Mouse (Mus musculus) midbrain, embryonic 13.5 days (tissue): Measurements from ENCODE around the gene Eif2ak2. TPM values are rescaled to one million over a fixed set of nuclear protein-coding genes. Genes with fewer than 3 reads are reported as not detected.

Source experiments
- ATAC-seq: fragments of 200-750 bp; cut with Nextera tagmentation; 2 replicates; pipeline ENCODE4 v1.8.0; 2017; ENCODE audit warnings: mild to moderate bottlenecking, moderate TSS enrichment, moderate library complexity
- H3K27ac ChIP-seq: fragments of 300-500 bp; sonication (generic); 2 replicates; pipeline ENCODE4 v1.5.1; 2015; ENCODE audit warnings: inconsistent platforms, mild to moderate bottlenecking, moderate library complexity
- H3K27me3 ChIP-seq: fragments of 300-500 bp; sonication (generic); 2 replicates; pipeline ENCODE4 v1.6.1; 2015; ENCODE audit warnings: mild to moderate bottlenecking, inconsistent platforms
- H3K36me3 ChIP-seq: fragments of 300-500 bp; sonication (generic); 2 replicates; pipeline ENCODE4 v1.6.1; 2015; ENCODE audit warnings: mild to moderate bottlenecking, inconsistent platforms
- H3K4me1 ChIP-seq: fragments of 300-500 bp; sonication (generic); replicated peaks from 2 replicates; pipeline ENCODE4 v1.6.1; 2015; ENCODE audit warnings: inconsistent platforms
- H3K4me2 ChIP-seq: fragments of 300-500 bp; sonication (generic); replicated peaks from 2 replicates; pipeline ENCODE4 v1.6.1; 2015; ENCODE audit warnings: moderate library complexity, mild to moderate bottlenecking, inconsistent platforms
- H3K4me3 ChIP-seq: fragments of 300-500 bp; sonication (generic); replicated peaks from 2 replicates; pipeline ENCODE4 v1.5.1; 2015; ENCODE audit warnings: mild to moderate bottlenecking, inconsistent platforms
- H3K9ac ChIP-seq: fragments of 300-500 bp; sonication (generic); replicated peaks from 2 replicates; pipeline ENCODE4 v1.6.1; 2015; ENCODE audit warnings: mild to moderate bottlenecking, inconsistent platforms
- H3K9me3 ChIP-seq: fragments of 300-500 bp; sonication (generic); 2 replicates; pipeline ENCODE4 v1.6.1; 2016; ENCODE audit warnings: mild to moderate bottlenecking, inconsistent platforms
- whole genome bisulfite sequencing: fragments of 180-500 bp; shearing (Covaris S2); methylation state at CpG from one replicate; pipeline ENCODE4 v1.1.7; 2015; 5-methylcytosine and 5-hydroxymethylcytosine counted together
- polyA plus RNA-seq: library from polyadenylated mRNA; unstranded; fragments of >200 nt; fragmentation: Nextera tagmentation; extraction: Ambion mirVana; gene quantifications from 2 replicates; pipeline ENCODE4 v1.2.1, GENCODE M21; 2015

Eif2ak2 gene
- polyA plus RNA-seq, 1 experiment from 2014 or later = 3.4 TPM

DNA sequence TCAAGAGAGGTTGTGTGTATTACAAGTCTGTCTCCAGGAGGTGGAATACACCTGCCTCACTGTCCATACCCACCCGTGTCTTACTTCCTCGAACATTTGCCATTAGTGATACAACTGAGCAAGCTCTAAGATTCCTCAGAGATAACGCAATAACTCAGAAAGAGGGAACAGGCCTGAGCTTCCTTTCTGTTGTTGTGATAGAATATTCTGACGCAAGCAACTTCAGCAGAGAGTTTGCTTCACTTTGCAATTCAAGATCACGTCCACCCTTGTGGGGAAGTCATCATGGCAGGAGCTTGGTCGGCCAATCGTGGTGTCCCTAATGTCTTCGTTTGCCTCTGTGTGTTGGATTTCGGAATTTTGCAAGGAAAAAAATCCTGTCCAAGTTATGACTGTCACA lies 8.6 kb upstream of the Eif2ak2 start:
- H3K27ac ChIP-seq = no peak overlapping the region
- no peaks in the 10 kb centered on the region for H3K27me3 ChIP-seq
- 89% methylated on average over 9 of the region's 9 CpGs for WGBS
- ATAC-seq = no peak
- H3K4me1 ChIP-seq = 0 out of 2 replicates have a peak, but pooled peaks cover 5% of the 10 kb centered on the region
- no peaks in the 10 kb centered on the region for H3K36me3 ChIP-seq
- H3K4me2 ChIP-seq = no peak overlapping the region
- H3K9me3 ChIP-seq = no peaks in the 10 kb centered on the region
- H3K9ac ChIP-seq = no peak overlapping the region
- H3K4me3 ChIP-seq = no peak overlapping the region

DNA sequence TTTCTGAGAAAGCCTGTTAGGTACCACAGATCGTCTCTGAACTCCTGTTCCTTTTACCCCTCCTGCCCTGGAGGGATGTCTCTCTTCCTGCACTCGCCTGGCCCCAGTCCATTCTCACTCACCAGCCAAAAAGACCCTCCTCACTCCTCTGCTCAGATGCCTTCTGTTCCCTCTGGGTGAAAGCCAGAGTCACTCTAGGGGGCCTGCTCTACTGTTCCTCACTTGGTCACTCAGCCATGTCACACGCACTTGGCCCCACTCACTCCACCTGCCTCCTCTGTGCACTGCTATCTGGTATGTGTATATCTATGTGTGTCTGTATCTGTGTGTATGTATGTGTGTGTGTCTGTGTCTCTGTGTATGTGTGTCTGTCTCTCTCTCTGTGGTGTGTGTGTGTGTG lies 6.8 kb upstream of the Eif2ak2 start:
- WGBS = 66% methylated on average over 3 of the region's 3 CpGs
- Histone ChIP-seq H3K36me3 (no peaks in the 10 kb centered on the region), H3K4me3 (no peak overlapping the region), H3K27me3 (no peaks in the 10 kb centered on the region), H3K9ac (no peak overlapping the region), H3K9me3 (no peaks in the 10 kb centered on the region), H3K4me1 (no peaks in the 10 kb centered on the region), H3K4me2 (no peak overlapping the region), H3K27ac (no peak overlapping the region)
- ATAC-seq = no peak

- 87% methylated on average over 4 of the region's 4 CpGs for WGBS
- Histone ChIP-seq H3K4me2 (no peak overlapping the region), H3K4me1 (no peaks in the 10 kb centered on the region), H3K27ac (no peak overlapping the region), H3K36me3 (no peaks in the 10 kb centered on the region), H3K9me3 (no peaks in the 10 kb centered on the region), H3K4me3 (no peak overlapping the region), H3K27me3 (no peaks in the 10 kb centered on the region), H3K9ac (no peak overlapping the region)
- no peak for ATAC-seq
Observed at GRCm38 (mm10) chr17:78888554-78888953, 6.2 kb upstream of the Eif2ak2 start.

GRCm38 (mm10) chr17:78885286-78886065 lies 3.1 kb upstream of the Eif2ak2 start:
- Histone ChIP-seq H3K4me2 (no peak overlapping the region), H3K4me3 (no peak overlapping the region), H3K36me3 (no peaks in the 10 kb centered on the region), H3K27ac (no peak overlapping the region), H3K27me3 (no peaks in the 10 kb centered on the region), H3K4me1 (peaks cover 14% of the 10 kb centered on the region), H3K9me3 (no peaks in the 10 kb centered on the region), H3K9ac (no peak overlapping the region)
- no peak for ATAC-seq
- WGBS = 87% methylated on average over 5 of the region's 5 CpGs

GRCm38 (mm10) chr17:78883291-78883690 lies 918 bp upstream of the Eif2ak2 start:
- Histone ChIP-seq H3K27ac (no peak overlapping the region), H3K4me2 (no peak overlapping the region), H3K9me3 (no peaks in the 10 kb centered on the region), H3K27me3 (no peaks in the 10 kb centered on the region), H3K4me1 (peaks cover 14% of the 10 kb centered on the region), H3K36me3 (no peaks in the 10 kb centered on the region), H3K4me3 (no peak overlapping the region), H3K9ac (no peak overlapping the region)
- ATAC-seq = no peak
- 90% methylated on average over 4 of the region's 4 CpGs for WGBS

DNA sequence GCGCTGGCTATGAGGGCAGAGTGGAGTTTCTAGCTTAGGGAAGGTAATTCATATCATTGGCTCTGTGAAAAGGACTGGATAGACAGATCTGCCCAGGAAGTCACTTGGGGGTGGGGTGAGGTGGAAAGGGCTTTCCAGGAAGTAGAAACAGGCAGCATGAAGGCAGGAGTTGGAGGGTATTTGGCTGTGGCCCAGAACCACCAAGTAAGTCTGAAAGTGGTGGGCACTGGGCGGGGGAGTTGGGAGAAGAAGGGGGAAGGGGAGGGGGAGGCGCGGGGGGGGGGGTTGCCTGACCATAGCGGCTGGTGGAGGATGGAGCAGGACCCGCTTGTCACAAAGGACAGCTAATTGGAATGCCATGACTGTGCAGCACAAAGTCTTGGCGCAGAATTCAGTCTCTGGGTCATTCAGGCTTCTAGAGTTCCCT lies 482 bp downstream of the Eif2ak2 start:
- Histone ChIP-seq H3K9me3 (no peaks in the 10 kb centered on the region), H3K4me2 (peak overlapping the region; percentile 82), H3K27me3 (no peaks in the 10 kb centered on the region), H3K36me3 (no peaks in the 10 kb centered on the region), H3K27ac (no peak overlapping the region), H3K9ac (peak overlapping the region; percentile 64), H3K4me1 (peaks cover 14% of the 10 kb centered on the region), H3K4me3 (peak overlapping the region; percentile 44)
- 7% methylated on average over 6 of the region's 7 CpGs for WGBS
- ATAC-seq = peak; percentile 77

- no peaks in the 10 kb centered on the region for H3K27me3 ChIP-seq
- H3K36me3 ChIP-seq = no peaks in the 10 kb centered on the region
- no peaks in the 10 kb centered on the region for H3K4me1 ChIP-seq
- no peak overlapping the region for H3K4me2 ChIP-seq
- H3K9ac ChIP-seq = no peak overlapping the region
- H3K27ac ChIP-seq = no peak overlapping the region
- ATAC-seq = no peak
- WGBS = 87% methylated on average over 6 of the region's 6 CpGs
- no peaks in the 10 kb centered on the region for H3K9me3 ChIP-seq
- no peak overlapping the region for H3K4me3 ChIP-seq
Observed at GRCm38 (mm10) chr17:78873886-78874285, 8.5 kb downstream of the Eif2ak2 start.

GRCm38 (mm10) chr17:78856243-78856642 lies 26.1 kb downstream of the Eif2ak2 start:
- WGBS = 87% methylated on average over 10 of the region's 10 CpGs

DNA sequence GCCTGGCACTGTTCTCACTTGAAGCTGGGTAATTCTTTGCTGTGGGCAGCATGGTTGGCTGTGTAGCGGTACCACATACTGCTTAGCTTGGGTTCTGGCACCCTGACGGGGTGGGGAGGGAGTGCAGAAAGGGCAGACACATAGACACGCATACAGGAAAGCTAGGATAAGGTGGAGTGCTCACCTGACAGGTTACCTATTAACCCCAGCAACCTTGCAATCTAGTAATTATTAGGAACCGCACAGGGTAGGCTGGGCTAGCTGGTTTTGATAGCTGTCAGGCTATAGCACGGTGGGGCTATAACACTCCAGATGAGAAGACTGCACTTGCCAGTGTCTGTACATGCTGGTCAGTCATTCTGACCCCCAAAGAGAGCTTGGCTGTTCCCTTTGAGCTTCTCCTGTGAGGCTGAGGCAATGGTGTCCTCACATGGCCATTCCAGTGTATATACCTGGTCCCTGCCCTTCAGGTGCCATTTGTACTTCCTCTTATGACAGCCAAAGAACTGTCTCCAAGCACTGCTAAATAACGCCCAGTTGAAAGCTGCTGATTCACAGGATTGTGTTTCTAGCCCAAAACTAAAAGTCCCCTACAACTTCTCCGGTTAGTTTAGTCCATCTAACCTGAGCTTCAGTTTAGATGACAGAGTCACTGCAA lies 40.0 kb downstream of the Eif2ak2 start:
- Histone ChIP-seq H3K4me3 (no peak overlapping the region), H3K9me3 (no peaks in the 10 kb centered on the region), H3K36me3 (peaks cover 85% of the 10 kb centered on the region), H3K4me1 (no peaks in the 10 kb centered on the region), H3K9ac (no peak overlapping the region), H3K4me2 (no peak overlapping the region), H3K27ac (no peak overlapping the region), H3K27me3 (no peaks in the 10 kb centered on the region)
- ATAC-seq = no peak
- 93% methylated on average over 7 of the region's 7 CpGs for WGBS

More at GRCm38 (mm10) chr17:78856243-78856642, 26.1 kb downstream of the Eif2ak2 start:
- H3K4me3 ChIP-seq = no peak overlapping the region
- H3K27me3 ChIP-seq = no peaks in the 10 kb centered on the region
- H3K4me1 ChIP-seq = no peaks in the 10 kb centered on the region
- no peak overlapping the region for H3K27ac ChIP-seq
- no peak overlapping the region for H3K4me2 ChIP-seq
- no peak overlapping the region for H3K9ac ChIP-seq
- no peaks in the 10 kb centered on the region for H3K9me3 ChIP-seq
- peaks cover 13% of the 10 kb centered on the region; the same call in 1 of the 2 replicates for H3K36me3 ChIP-seq
- ATAC-seq = no peak

DNA sequence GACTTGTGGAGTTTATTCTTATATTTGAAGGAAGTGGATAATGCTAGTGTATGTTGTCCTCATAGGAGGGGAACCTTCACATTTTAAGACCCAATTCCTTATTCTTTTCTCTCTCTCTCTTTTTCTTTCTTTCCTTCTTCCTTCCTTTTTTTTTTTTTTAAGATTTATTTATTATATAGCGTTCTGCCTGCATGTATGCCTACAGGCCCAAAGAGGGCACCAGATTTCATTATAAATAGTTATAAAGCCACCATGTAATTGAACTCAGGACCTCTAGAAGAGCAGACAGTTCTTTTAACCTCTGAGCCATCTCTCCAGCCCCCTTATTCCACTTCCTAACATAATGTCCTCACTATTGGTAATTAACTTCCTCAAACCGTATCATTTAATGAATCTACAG lies 46.3 kb downstream of the Eif2ak2 start:
- Histone ChIP-seq H3K4me3 (peak overlapping the region; percentile 90), H3K9me3 (no peaks in the 10 kb centered on the region), H3K4me1 (peaks cover 18% of the 10 kb centered on the region), H3K27ac (peak overlapping the region; percentile 86), H3K27me3 (no peaks in the 10 kb centered on the region), H3K4me2 (peak overlapping the region; percentile 86), H3K36me3 (peaks cover 26% of the 10 kb centered on the region), H3K9ac (peak overlapping the region; percentile 72)
- 35% methylated on average over 2 of the region's 2 CpGs for WGBS
- no peak for ATAC-seq

DNA sequence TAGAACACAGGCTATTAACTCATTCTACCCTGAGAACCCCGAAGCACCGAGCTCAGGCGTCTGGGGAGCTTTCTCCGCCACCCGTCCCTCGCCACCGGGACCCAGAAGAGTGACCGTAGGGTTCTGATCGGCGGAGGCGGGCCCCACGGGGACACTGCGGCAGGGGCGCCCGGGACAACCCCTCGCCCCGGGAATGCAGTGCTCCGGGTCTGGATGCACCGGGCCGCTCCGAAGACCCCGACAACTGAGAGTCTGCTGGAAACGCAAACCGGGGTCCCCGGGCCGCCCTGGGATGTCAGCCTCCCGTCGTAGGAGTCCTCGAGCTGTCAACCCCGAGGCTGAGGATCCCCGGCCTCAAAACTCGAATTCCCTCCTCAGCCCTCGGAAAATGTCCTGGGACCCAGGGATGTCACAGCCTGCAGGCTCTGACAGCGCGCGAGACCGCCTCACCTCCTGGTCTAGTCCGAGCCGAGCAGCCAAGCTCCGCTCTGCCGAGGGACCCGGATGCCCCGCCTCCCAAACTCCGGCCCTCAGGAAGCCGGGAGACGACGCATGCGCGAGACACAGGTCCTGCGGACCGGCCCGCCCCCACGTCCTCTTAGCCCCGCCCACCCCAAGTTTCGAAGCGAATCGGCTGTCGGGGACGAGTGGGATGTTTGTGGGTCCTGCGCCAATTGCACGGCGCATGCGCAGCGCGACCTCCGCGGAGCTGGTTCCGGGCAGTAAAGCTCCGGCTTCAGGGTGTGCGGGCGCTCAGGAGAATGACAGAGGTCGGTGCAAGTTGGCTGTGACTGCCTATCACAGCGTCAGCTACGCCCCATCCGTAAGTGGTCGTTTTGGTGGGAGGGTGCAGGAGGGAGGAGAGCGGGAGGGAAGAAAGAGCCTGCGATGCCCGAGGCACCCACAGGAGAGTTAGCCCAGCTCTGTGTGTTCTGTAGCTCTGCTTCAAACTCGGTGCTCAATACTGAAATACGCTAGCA lies 47.2 kb downstream of the Eif2ak2 start, which contains the start of the genes Heatr5b and Gpatch11:
Gene Heatr5b (minus strand): TSS at position 509 of the 980 bp plus-strand sequence.
Gene Gpatch11 (plus strand): TSS at position 712 of the 980 bp plus-strand sequence.
- H3K4me1 ChIP-seq = peaks cover 18% of the 10 kb centered on the region
- H3K27ac ChIP-seq = peak within 1 kb of the TSS; percentile 86
- peaks cover 32% of the 10 kb centered on the region for H3K36me3 ChIP-seq
- peak; percentile 99 for ATAC-seq
- no peaks in the 10 kb centered on the region for H3K27me3 ChIP-seq
- peak within 1 kb of the TSS; percentile 92 for H3K9ac ChIP-seq
- peak within 1 kb of the TSS; percentile 90 for H3K4me3 ChIP-seq
- no peaks in the 10 kb centered on the region for H3K9me3 ChIP-seq
- WGBS = under 1% methylated on average over 81 of the region's 81 CpGs
- peak within 1 kb of the TSS; percentile 86 for H3K4me2 ChIP-seq
